Mouse (Mus musculus): Measurements from ENCODE around the gene Atxn7l2. TPM values are rescaled to one million over a fixed set of nuclear protein-coding genes. Genes with fewer than 3 reads are reported as not detected.

The Atxn7l2 gene
- total and polyA plus RNA-seq, 3 experiments = 3.8 to 13.3 (median 4.2) TPM

- TF ChIP-seq NELFE (IDR thresholded peaks at IDR 0.05; ENCODE audit: low read depth, low read length) (peak; percentile 65; the same call in 1 of the 2 replicates), RCOR1 (conservative IDR thresholded peaks at IDR 0.05; ENCODE audit: low read depth, low read length) (no peak), JUND (conservative IDR thresholded peaks at IDR 0.05; ENCODE audit: low read depth, low read length) (no peak), E2F4 (IDR thresholded peaks at IDR 0.05; ENCODE audit: insufficient replicate concordance, low read depth, low read length) (no peak), MAZ (IDR thresholded peaks at IDR 0.05; ENCODE audit: low read depth, low read length) (no peak), ZKSCAN1 (IDR thresholded peaks at IDR 0.05; ENCODE audit: borderline replicate concordance, low read depth, low read length) (no peak), ZMIZ1 (IDR thresholded peaks at IDR 0.05; ENCODE audit: low read depth, low read length) (peak; percentile 52), CHD1 (IDR thresholded peaks at IDR 0.05; ENCODE audit: low read depth, low read length) (no peak), KAT2A (IDR thresholded peaks at IDR 0.05; ENCODE audit: insufficient replicate concordance, low read length) (peak; percentile 79; the same call in 1 of the 2 replicates), MYC (IDR thresholded peaks at IDR 0.05; ENCODE audit: low read depth, low read length) (peak; percentile 86; the same call in 1 of the 2 replicates), UBTF (IDR thresholded peaks at IDR 0.05; ENCODE audit: low read depth, low read length) (peak; percentile 70; the same call in 1 of the 2 replicates), MEF2A (IDR thresholded peaks at IDR 0.05; ENCODE audit: borderline replicate concordance, low read depth, low read length) (no peak), PAX5 (IDR thresholded peaks at IDR 0.05; ENCODE audit: low read length) (no peak), BHLHE40 (IDR thresholded peaks at IDR 0.05; ENCODE audit: low read depth, low read length) (peak; percentile 85)
These were observed 46.2 kb upstream of the Atxn7l2 start, which contains the start of gene Psma5 (continued) for GRCm38 (mm10) chr3:108256719-108257637.

- dilution Hi-C loops (cut with MboI; ENCODE audit: extremely low pct_ligation_motif_present, extremely low pct_unique_long_range_greater_than_20kb, low sequenced_read_pairs) = no loop called here
- Histone ChIP-seq H3K4me3 (replicated peaks in 1 of 3; ENCODE audit: low read depth in 2 of 3, low read length in 2 of 3, poor library complexity in 1 of 3) (no peak overlapping the region), H3K27ac (ENCODE audit: insufficient read depth, low read depth) (no peak overlapping the region), H3K79me2 (replicated peaks; ENCODE audit: control insufficient read depth, extremely low read depth, insufficient read depth, poor library complexity, severe bottlenecking) (no peaks in the 10 kb centered on the region), H3K4me1 (ENCODE audit: control insufficient read depth in 1 of 2, insufficient read depth in 2 of 2) (no peaks in the 10 kb centered on the region), H3K27me3 (replicated peaks) (no peaks in the 10 kb centered on the region), H3K9me3 (replicated peaks; ENCODE audit: low read length) (no peaks in the 10 kb centered on the region), H3K9ac (ENCODE audit: insufficient read depth, low read depth) (no peak overlapping the region), H3K4me2 (ENCODE audit: insufficient read depth, low read depth, poor library complexity, severe bottlenecking) (no peak overlapping the region), H3K36me3 (replicated peaks in 1 of 2; ENCODE audit: control insufficient read depth in 1 of 2, insufficient read depth in 1 of 2, low read length in 1 of 2) (no peaks in the 10 kb centered on the region)
- in situ Hi-C loops (cut with MboI; ENCODE audit: low pct_ligation_motif_present, low pct_unique_long_range_greater_than_20kb, low sequenced_read_pairs) = no loop called here
- no peak for TF ChIP-seq RCOR1 (conservative IDR thresholded peaks at IDR 0.05; ENCODE audit: low read depth, low read length)
- DNase-seq (ENCODE audit: extremely low read depth) = no peak
These were observed 36.1 kb upstream of the Atxn7l2 start for GRCm38 (mm10) chr3:108246857-108247256.

GRCm38 (mm10) chr3:108241243-108241839 lies 30.6 kb upstream of the Atxn7l2 start:
- no peak overlapping the region for H3K9ac ChIP-seq (ENCODE audit: insufficient read depth, low read depth)
- dilution Hi-C loops (cut with MboI; ENCODE audit: extremely low pct_ligation_motif_present, extremely low pct_unique_long_range_greater_than_20kb, low sequenced_read_pairs) = no loop called here
- H3K4me3 ChIP-seq (replicated peaks in 1 of 3; ENCODE audit: low read depth in 2 of 3, low read length in 2 of 3, poor library complexity in 1 of 3) = no peak overlapping the region
- H3K79me2 ChIP-seq (replicated peaks; ENCODE audit: control insufficient read depth, extremely low read depth, insufficient read depth, poor library complexity, severe bottlenecking) = no peaks in the 10 kb centered on the region
- in situ Hi-C loops (cut with MboI; ENCODE audit: low pct_ligation_motif_present, low pct_unique_long_range_greater_than_20kb, low sequenced_read_pairs) = no loop called here
- no peaks in the 10 kb centered on the region for H3K4me1 ChIP-seq (ENCODE audit: control insufficient read depth in 1 of 2, insufficient read depth in 2 of 2)
- H3K4me2 ChIP-seq (ENCODE audit: insufficient read depth, low read depth, poor library complexity, severe bottlenecking) = no peak overlapping the region
- no peaks in the 10 kb centered on the region for H3K27me3 ChIP-seq (replicated peaks)
- no peak for TF ChIP-seq CHD2 (IDR thresholded peaks at IDR 0.05; ENCODE audit: low read length)
- no peak for TF ChIP-seq EP300 (IDR thresholded peaks at IDR 0.05; ENCODE audit: low read length)
- no peak for TF ChIP-seq ETS1 (conservative IDR thresholded peaks at IDR 0.05; ENCODE audit: low read depth, low read length)
- no peak for TF ChIP-seq BHLHE40 (IDR thresholded peaks at IDR 0.05; ENCODE audit: low read depth, low read length)
- TF ChIP-seq USF2 (conservative IDR thresholded peaks at IDR 0.05; ENCODE audit: low read depth, low read length) = no peak
- TF ChIP-seq MXI1 (IDR thresholded peaks at IDR 0.05; ENCODE audit: low read depth, low read length) = no peak
- TF ChIP-seq MAFK (IDR thresholded peaks at IDR 0.05; ENCODE audit: insufficient replicate concordance, low read length) = no peak
- no peak for TF ChIP-seq HCFC1 (IDR thresholded peaks at IDR 0.05; ENCODE audit: low read depth, low read length)
- TF ChIP-seq NRF1 (IDR thresholded peaks at IDR 0.05; ENCODE audit: low read depth, low read length) = no peak
- TF ChIP-seq MEF2A (IDR thresholded peaks at IDR 0.05; ENCODE audit: borderline replicate concordance, low read depth, low read length) = no peak
- no peak overlapping the region for H3K27ac ChIP-seq (ENCODE audit: insufficient read depth, low read depth)
- DNase-seq (ENCODE audit: extremely low read depth) = no peak
- H3K9me3 ChIP-seq (replicated peaks; ENCODE audit: low read length) = peaks cover 2% of the 10 kb centered on the region
- H3K36me3 ChIP-seq (replicated peaks in 1 of 2; ENCODE audit: control insufficient read depth in 1 of 2, insufficient read depth in 1 of 2, low read length in 1 of 2) = no peaks in the 10 kb centered on the region

All from CH12.LX (cell line).